Mouse (Mus musculus) lung, postnatal 0 days (tissue): Measurements from ENCODE around the gene Sox8. TPM values are rescaled to one million over a fixed set of nuclear protein-coding genes. Genes with fewer than 3 reads are reported as not detected.

ENCODE experiments used
- ATAC-seq: fragments of 200-750 bp; cut with Nextera tagmentation; 2 replicates; pipeline ENCODE4 v1.8.0; 2017; ENCODE audit warnings: moderate library complexity
- DNase-seq: peaks from one replicate; pipeline ENCODE4 v3.0.0-alpha.2; 2016; ENCODE audit warnings: low spot score
- H3K27ac ChIP-seq: fragments of 300-500 bp; sonication (generic); 2 replicates; pipeline ENCODE4 v1.5.1; 2014; ENCODE audit warnings: antibody characterized with exemption, mild to moderate bottlenecking, low read length, mixed read lengths
- H3K27me3 ChIP-seq: fragments of 300-500 bp; sonication (generic); replicated peaks from 2 replicates; pipeline ENCODE4 v1.6.1; 2014; ENCODE audit warnings: low read length, mixed read lengths; ENCODE audit not compliant: insufficient read depth
- H3K36me3 ChIP-seq: fragments of 300-500 bp; sonication (generic); 2 replicates; pipeline ENCODE4 v1.6.1; 2014; ENCODE audit warnings: low read length, mixed read lengths; ENCODE audit not compliant: insufficient read depth
- H3K4me1 ChIP-seq: fragments of 300-500 bp; sonication (generic); 2 replicates; pipeline ENCODE4 v1.6.1; 2014; ENCODE audit warnings: antibody characterized with exemption, low read depth, low read length, mixed read lengths; ENCODE audit not compliant: insufficient read depth
- H3K4me2 ChIP-seq: fragments of 300-500 bp; sonication (generic); replicated peaks from 2 replicates; pipeline ENCODE4 v1.6.1; 2014; ENCODE audit warnings: low read depth, mild to moderate bottlenecking, low read length, moderate library complexity, mixed read lengths
- H3K4me3 ChIP-seq: fragments of 300-500 bp; sonication (generic); 2 replicates; pipeline ENCODE4 v1.5.1; 2014; ENCODE audit warnings: low read depth, low read length
- H3K9ac ChIP-seq: fragments of 300-500 bp; sonication (generic); replicated peaks from 2 replicates; pipeline ENCODE4 v1.6.1; 2014; ENCODE audit warnings: low read depth, mild to moderate bottlenecking
- H3K9me3 ChIP-seq: fragments of 300-500 bp; sonication (generic); 2 replicates; pipeline ENCODE4 v1.6.1; 2016; ENCODE audit warnings: low read length, mixed read lengths
- CTCF ChIP-seq: IDR thresholded peaks from 2 replicates; pipeline ENCODE4 v1.5.1; 2016; ENCODE audit warnings: antibody characterized with exemption, mild to moderate bottlenecking
- EP300 ChIP-seq: IDR thresholded peaks from 2 replicates; pipeline ENCODE4 v1.6.1; 2016; ENCODE audit warnings: antibody characterized with exemption, mild to moderate bottlenecking, control low read depth
- WGBS: fragments of 180-500 bp; shearing (Covaris S2); extraction: QIAGEN DNeasy Blood & Tissue Kit; methylation state at CpG from one replicate; pipeline ENCODE4 v1.1.7; 2014; 5-methylcytosine and 5-hydroxymethylcytosine counted together
- polyA plus RNA-seq: library from polyadenylated mRNA; unstranded; fragments of >200 nt; fragmentation: Nextera tagmentation; extraction: Ambion mirVana; gene quantifications from 2 replicates; pipeline ENCODE4 v1.2.1, GENCODE M21; 2015

The Sox8 gene
- polyA plus RNA-seq, 1 experiment from 2014 or later = 0.19 TPM

DNA sequence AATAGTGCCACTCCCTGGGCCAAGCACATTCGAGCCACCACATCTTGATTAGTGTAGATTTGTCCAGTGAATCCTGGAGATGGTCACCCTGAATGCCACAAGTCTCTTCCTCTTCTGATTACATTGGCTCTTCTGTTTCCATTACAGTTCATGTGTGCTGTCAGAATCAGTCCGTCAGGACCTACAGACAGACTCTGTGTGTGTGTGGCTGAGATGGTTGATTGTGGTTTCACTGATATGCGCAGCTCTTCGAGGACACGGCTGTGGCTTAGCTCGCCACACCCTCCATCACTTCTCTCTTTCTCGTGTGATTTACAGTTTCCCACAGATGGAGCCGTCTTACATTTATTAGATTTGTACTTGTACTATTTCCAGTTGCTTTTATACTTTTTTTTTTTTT lies 13.4 kb upstream of the Sox8 start:
- ATAC-seq = no peak
- H3K9me3 ChIP-seq = no peaks in the 10 kb centered on the region
- H3K4me1 ChIP-seq = peaks cover 5% of the 10 kb centered on the region; the same call in 1 of the 2 replicates
- WGBS = 83% methylated on average over 8 of the region's 8 CpGs
- H3K4me3 ChIP-seq = no peak overlapping the region
- no peak for DNase-seq
- TF ChIP-seq EP300 (no peak), CTCF (no peak)
- no peaks in the 10 kb centered on the region for H3K27me3 ChIP-seq
- no peak overlapping the region for H3K4me2 ChIP-seq
- H3K9ac ChIP-seq = no peak overlapping the region
- H3K27ac ChIP-seq = no peak overlapping the region
- no peaks in the 10 kb centered on the region for H3K36me3 ChIP-seq

DNA sequence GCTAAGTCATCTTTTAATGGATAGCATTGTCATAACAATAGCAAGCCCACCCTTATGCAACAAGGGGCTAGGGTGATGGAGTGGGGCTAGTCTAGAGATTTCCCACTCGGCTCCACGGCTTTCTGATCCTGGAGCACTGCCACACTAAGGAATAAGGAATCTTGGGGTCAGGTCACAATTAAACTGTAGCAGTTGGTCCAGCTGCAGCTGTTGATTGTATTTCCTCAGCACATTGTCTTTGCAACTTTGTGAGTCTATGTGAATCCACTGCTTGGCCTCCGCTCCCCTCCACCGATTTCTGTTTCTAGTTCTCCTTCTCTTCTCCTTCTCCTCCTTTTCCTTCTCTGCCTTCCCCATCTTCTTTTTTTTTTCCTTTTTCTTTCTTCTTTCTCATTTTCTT lies 12.6 kb upstream of the Sox8 start:
- DNase-seq (no peak), ATAC-seq (no peak)
- no peak overlapping the region for H3K4me2 ChIP-seq
- peaks cover 8% of the 10 kb centered on the region; the same call in 1 of the 2 replicates for H3K4me1 ChIP-seq
- no peak overlapping the region for H3K4me3 ChIP-seq
- WGBS = 74% methylated on average over 4 of the region's 4 CpGs
- TF ChIP-seq CTCF = no peak
- no peak for TF ChIP-seq EP300
- H3K27me3 ChIP-seq = no peaks in the 10 kb centered on the region
- H3K36me3 ChIP-seq = no peaks in the 10 kb centered on the region
- no peak overlapping the region for H3K9ac ChIP-seq
- H3K27ac ChIP-seq = no peak overlapping the region
- no peaks in the 10 kb centered on the region for H3K9me3 ChIP-seq

DNA sequence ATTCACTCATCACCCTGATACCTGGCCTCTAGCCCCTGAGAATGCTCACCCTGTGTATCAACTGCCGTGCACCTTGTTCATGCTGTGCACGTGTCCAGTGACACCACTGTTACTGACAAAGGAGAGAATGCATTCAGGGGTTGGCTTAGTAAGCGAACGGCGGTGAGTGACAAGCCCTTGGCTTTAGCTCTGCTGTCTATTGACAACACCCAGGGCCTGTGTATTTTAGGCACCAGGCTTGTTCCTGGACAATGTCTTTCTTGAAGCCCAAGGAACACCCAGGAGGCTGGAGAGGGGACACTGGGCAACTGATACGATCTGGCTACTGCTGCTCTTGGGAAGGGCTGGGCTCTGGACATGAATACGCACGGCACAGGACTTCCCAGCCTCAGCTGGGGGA lies 11.6 kb upstream of the Sox8 start:
- H3K4me2 ChIP-seq = no peak overlapping the region
- 83% methylated on average over 8 of the region's 8 CpGs for WGBS
- DNase-seq = no peak
- H3K27me3 ChIP-seq = no peaks in the 10 kb centered on the region
- TF ChIP-seq EP300 = no peak
- TF ChIP-seq CTCF = no peak
- no peak overlapping the region for H3K9ac ChIP-seq
- no peak overlapping the region for H3K4me3 ChIP-seq
- H3K27ac ChIP-seq = no peak overlapping the region
- H3K36me3 ChIP-seq = no peaks in the 10 kb centered on the region
- H3K4me1 ChIP-seq = peaks cover 8% of the 10 kb centered on the region; the same call in 1 of the 2 replicates
- H3K9me3 ChIP-seq = no peaks in the 10 kb centered on the region
- ATAC-seq = no peak

DNA sequence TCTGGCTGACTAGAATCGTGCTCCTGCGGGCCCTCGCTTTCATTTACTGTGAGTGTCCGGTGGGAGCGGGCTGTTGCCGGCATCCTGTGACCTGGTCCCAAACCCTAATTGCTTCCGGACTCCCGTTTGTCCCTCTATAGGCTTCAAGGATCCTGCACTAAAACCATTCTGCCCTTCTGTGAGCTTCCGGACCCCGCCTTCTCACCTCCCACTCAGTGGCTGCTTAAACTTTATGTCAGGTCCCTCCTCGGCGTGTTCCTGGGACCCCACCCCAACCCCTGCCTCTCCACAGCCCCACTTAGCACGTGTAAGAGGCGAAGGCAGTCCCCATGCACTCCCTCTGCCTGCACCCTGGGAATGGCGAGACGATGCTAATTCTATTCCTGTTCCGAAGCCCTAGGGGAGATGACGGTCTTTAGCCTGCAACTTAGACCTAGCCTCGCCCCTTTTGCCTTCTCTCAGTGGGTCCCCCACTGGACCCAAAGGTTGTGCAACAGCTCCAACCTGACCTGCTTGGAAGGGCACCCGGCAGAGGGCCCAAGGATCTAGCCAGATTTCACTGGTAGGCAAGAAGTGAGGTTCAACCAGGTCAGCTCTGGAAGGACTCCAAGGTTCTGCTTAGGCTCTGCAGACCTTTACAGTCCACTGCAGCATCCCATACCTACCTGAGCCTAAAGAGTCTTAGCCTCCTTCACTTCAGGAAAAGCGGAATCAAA lies 9.0 kb upstream of the Sox8 start:
- H3K36me3 ChIP-seq = no peaks in the 10 kb centered on the region
- peak overlapping the region; percentile 68 for H3K4me3 ChIP-seq
- ATAC-seq (peak; percentile 76), DNase-seq (peak; percentile 61)
- peaks cover 8% of the 10 kb centered on the region; the same call in 1 of the 2 replicates for H3K4me1 ChIP-seq
- 5% methylated on average over 21 of the region's 21 CpGs for WGBS
- peak overlapping the region; percentile 55 for H3K9ac ChIP-seq
- no peaks in the 10 kb centered on the region for H3K9me3 ChIP-seq
- no peaks in the 10 kb centered on the region for H3K27me3 ChIP-seq
- H3K4me2 ChIP-seq = peak overlapping the region; percentile 82
- TF ChIP-seq EP300 (no peak), CTCF (no peak)
- H3K27ac ChIP-seq = peak overlapping the region; percentile 6; the same call in 1 of the 2 replicates

DNA sequence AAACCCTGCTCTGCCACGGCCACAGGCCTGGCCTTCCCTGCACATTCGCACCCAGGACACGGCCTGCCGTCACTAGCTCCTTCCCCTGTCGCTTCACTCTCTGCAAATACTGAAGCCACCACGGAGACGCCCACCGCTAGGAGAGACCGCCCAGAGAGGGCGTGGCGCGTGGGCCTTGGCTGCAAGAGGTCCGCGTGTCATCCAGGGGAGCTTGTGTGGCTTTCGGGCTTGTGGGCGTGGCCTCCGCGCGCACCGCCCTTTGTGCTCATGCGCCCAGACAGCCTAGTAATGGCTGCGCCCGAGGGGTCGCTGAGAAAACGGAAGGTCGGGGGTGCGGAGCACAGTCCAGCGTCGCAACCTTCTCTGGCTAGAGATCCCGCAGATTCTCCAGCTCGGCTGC lies 8.4 kb upstream of the Sox8 start, which contains the start of gene Lmf1:
Gene Lmf1, plus strand, starts transcription at position 166 of the 400 bp plus-strand sequence.
- WGBS = 0% methylated on average over 31 of the region's 31 CpGs
- TF ChIP-seq EP300 = no peak
- peak; percentile 44 for TF ChIP-seq CTCF
- Histone ChIP-seq H3K36me3 (no peaks in the 10 kb centered on the region), H3K4me3 (peak within 1 kb of the TSS; percentile 68), H3K27ac (peak within 1 kb of the TSS; percentile 6; the same call in 1 of the 2 replicates), H3K4me2 (peak within 1 kb of the TSS; percentile 82), H3K9me3 (no peaks in the 10 kb centered on the region), H3K9ac (peak within 1 kb of the TSS; percentile 55), H3K4me1 (peaks cover 8% of the 10 kb centered on the region; the same call in 1 of the 2 replicates), H3K27me3 (no peaks in the 10 kb centered on the region)
- DNase-seq (peak; percentile 98), ATAC-seq (peak; percentile 99)

DNA sequence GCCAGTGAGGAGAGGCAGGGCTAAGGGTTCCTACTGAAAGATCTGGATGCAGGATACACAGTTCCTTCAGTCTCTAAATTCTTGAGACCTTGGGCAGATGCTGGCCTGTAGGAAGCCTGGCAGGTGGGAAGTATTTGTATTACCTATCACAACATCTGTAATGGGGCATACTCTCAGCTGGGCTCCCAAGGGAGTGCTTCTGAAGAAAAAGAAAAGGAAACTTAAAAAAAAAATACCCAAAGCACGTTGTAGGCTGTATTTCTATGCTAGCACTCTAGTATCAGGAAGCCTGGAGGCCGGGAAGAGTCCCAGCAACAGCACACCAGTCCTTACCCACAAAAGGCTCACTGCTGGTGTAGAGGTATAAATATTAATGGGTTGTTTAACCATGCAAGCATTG lies 7.2 kb upstream of the Sox8 start:
- Histone ChIP-seq H3K9me3 (no peaks in the 10 kb centered on the region), H3K4me1 (peaks cover 8% of the 10 kb centered on the region; the same call in 1 of the 2 replicates), H3K27ac (no peak overlapping the region), H3K4me3 (no peak overlapping the region), H3K36me3 (no peaks in the 10 kb centered on the region), H3K9ac (no peak overlapping the region), H3K27me3 (no peaks in the 10 kb centered on the region), H3K4me2 (no peak overlapping the region)
- TF ChIP-seq EP300 (no peak), CTCF (no peak)
- ATAC-seq (no peak), DNase-seq (no peak)
- WGBS = 39% methylated on average over 2 of the region's 2 CpGs
